Mouse (Mus musculus) erythroid progenitor cell, adult 5-6 weeks (primary cell): ENCODE data around the gene Tbc1d22a. TPM values are rescaled to one million over a fixed set of nuclear protein-coding genes. Genes with fewer than 3 reads are reported as not detected.
A peak's percentile ranks its signal among the peaks of the same experiment; 100 is the strongest.
"Not testable (repeated sequence)": the region's sequence is repeated elsewhere in the genome, so short reads cannot be mapped to it uniquely, and the experiment has no call there.

ENCODE experiments used
- ATAC-seq: replicated peaks from 2 replicates; pipeline ENCODE4 v1.8.0; 2016; ENCODE audit warnings: moderate number of reproducible peaks, mild to moderate bottlenecking, moderate TSS enrichment, inconsistent platforms; ENCODE audit not compliant: poor library complexity, low FRiP score, severe bottlenecking
- total RNA-seq, 2 experiments: library from RNA; stranded (forward) in 1 of 2; stranded (reverse) in 1 of 2; fragments of 150-400 nt in 1 of 2; fragments of 186-747, 209-891 nt in 1 of 2; gene quantifications; 2 replicates each; pipeline versions ENCODE4 v1.2.3 to v1.2.4; 2015 to 2017; ENCODE audit warnings: low replicate concordance in 2 of 2

Gene Tbc1d22a
- total RNA-seq, 2 experiments from 2014 or later: 9.2 to 12.9 TPM

GRCm38 (mm10) chr15:86201095-86201494 is 13.2 kb upstream of the Tbc1d22a start:
- no peak for ATAC-seq

DNA sequence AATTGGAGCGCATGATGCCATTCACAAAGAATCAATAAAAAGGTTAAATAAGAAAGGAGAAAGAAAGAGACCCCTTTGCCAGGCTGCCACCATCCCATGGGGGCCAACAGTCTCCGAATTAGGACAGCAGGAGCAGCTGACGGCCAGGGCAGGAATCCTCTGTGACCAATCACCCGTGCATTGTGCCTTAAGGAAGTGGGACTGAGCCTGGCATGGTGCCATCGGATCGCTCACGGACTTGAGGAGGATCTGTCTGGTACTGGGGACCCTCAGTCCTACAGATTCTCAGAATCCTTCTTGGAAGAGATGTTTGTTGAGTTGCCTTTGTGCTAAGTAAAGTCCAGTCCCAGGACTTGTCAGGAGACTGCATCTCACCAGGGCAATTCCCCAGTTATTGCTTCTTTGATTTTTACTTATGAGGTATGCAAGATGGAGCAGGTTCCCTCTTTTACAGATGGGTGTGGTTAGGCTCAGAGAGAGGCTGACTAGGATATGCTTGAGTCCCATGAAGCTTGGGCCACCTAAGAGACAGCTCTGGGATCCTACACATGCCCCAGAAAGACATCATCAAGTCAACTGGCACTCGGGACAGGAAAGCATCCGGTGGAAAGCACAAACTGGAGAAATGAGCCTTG is 12.4 kb upstream of the Tbc1d22a start:
- no peak for ATAC-seq

GRCm38 (mm10) chr15:86202640-86203039 is 11.6 kb upstream of the Tbc1d22a start:
- no peak for ATAC-seq

DNA sequence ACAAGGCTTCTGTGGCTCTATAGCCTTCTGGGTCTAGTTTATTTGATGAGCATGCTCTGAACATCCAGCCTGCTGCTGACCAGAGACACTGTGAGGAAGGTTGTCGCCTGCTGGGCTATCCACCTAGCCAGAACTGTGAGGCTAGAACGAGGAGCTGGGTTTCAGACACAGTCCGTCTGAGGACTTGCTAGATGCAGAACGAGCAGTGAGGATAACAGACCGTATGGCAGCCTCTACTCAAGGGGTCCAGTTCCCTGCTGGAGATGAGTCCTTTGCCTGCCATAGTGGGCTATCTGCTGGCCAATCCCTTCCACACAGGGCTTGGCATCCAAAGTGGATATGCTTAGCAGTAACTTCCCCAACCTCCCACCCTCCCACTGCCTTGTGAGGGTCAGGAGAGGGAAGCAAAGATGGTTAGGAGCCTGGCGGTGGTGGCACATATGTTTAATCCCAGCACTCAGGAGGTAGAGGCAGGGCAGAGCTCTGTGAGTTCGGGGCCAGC is 10.9 kb upstream of the Tbc1d22a start:
- ATAC-seq: no peak

- ATAC-seq: no peak
Observed at GRCm38 (mm10) chr15:86203942-86204561, 10.2 kb upstream of the Tbc1d22a start.

- peak; percentile 64; the same call in 1 of the 2 replicates for ATAC-seq
Observed at GRCm38 (mm10) chr15:86205300-86205699, 9.0 kb upstream of the Tbc1d22a start.

DNA sequence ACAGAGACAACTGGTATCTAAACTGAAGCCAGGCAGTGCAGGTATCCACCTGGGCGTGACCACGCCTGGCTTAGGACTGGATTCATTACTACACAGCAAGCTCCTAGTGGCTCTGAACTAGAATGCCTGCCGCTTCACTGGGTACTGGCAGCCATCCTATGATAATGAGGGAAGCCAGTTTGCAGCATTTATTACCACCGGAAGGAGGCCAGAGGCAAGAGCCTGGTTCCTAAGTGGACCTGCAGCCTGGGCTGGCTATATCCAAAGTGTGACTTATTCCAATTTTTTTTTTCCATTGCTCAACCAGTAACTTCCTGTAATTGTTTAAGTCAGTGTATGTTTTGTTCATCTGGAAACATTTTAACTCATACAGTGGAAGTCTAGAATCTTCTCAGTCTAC is 7.9 kb upstream of the Tbc1d22a start:
- no peak for ATAC-seq

DNA sequence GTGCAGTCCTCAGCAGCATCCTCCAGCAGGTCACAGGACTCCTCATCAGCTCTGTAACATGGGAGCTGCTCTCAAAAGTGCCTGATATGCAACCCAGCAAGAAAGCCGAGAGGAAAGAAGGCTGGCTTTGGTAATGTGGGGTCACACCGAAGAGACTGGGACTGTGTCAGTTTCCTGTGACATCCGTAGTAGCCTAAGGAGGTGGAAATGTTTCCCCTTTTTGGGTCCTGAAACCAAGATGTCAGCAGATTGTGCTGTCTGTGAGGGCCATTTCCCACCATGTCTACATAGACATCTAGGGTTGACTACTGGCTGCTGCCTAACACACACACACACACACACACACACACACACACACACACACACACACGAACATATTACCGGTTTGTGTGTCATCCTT is 2.1 kb upstream of the Tbc1d22a start:
- not testable (repeated sequence) for ATAC-seq

GRCm38 (mm10) chr15:86214549-86215201 is 416 bp downstream of the Tbc1d22a start:
- peak; percentile 62 for ATAC-seq

GRCm38 (mm10) chr15:86216641-86217040 is 2.4 kb downstream of the Tbc1d22a start:
- ATAC-seq: not testable (repeated sequence)

DNA sequence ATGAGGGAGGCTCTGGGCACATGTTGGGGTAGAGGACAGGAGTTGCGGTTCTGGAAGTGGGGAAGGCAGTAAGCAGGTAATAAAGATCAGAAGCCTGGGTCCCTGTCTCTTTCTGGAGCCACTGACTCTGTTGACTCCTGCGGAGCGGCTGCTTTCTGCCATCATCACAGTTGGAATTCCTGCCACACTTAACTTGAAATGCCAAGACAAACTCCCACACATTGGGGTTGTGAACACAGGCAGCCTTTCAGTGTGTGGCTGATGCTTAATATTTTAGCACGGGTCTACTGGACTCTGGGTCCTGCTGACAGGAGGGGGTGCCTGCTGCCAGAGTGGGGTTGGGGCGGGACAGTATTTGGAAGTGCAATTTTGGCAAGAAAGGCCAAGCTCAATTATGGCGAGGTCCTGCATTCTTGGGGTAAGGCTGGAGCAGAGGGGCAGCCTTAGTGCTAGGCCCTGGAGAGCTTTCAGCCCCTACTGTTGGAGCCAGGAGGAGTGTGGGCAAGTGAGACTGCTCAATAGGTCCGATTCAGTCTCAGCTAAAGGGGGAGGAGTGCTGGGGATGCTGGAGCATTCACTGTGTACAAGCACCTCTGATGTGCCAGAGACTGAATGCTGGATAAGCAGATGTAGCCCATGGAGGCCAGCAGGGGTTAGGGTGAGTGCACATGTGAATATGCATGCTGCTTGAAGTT is 5.4 kb downstream of the Tbc1d22a start:
- ATAC-seq: no peak

DNA sequence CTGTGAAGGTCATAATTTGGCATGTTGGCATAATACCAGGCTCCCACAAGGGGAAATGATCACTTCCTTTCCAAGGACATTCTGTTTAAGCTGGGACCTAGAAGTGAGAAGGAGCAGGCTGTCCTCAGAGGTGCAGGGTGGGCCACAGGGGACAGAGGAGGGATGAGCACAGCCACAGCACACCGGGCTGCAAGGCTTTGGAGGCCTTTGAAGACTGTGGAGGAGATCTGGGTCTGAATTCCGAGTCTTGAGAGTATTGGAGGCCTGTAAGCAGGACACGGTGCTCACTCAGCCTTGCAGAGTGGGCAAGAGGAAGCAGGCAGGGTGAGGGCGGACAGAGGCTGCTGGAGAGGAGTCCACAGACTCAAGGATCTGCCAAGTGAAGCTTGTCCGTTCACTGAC is 6.0 kb downstream of the Tbc1d22a start:
- no peak for ATAC-seq

GRCm38 (mm10) chr15:86220715-86221114 is 6.5 kb downstream of the Tbc1d22a start:
- ATAC-seq: no peak

GRCm38 (mm10) chr15:86221369-86221768 is 7.1 kb downstream of the Tbc1d22a start:
- ATAC-seq: no peak

- not testable (repeated sequence) for ATAC-seq
Observed at GRCm38 (mm10) chr15:86221901-86222300, 7.6 kb downstream of the Tbc1d22a start.

DNA sequence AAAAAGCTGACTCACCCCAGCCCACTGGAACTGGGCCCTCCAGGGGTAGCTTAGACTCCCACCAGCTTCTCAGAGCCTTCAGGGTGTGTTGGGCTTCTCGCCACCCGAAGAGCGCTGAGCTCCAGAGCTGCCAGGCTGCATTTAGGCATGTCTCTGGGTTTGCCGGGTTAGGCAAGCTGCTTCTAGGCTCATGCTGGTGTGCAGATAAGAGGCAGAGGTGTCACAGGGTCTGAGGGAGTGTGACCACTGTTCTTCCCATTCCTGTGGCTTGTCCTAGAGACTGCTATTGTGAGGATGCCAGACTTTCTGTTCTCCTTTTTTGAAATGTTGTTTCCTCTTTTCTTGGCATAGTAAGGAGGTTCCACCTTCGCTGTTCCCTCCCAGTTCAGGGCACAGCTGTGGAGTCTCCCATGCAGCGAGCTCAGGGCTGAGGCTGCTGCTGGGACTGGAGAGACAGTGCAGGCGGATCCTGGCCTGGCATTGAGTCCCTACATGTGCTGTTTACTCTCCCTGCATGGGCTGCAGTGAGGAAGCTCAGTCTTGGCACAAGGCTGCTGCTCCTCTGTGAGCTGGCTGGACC is 10.8 kb downstream of the Tbc1d22a start:
- ATAC-seq: no peak

- ATAC-seq: no peak
Observed at GRCm38 (mm10) chr15:86226221-86226620, 12.0 kb downstream of the Tbc1d22a start.

GRCm38 (mm10) chr15:86226968-86227367 is 12.7 kb downstream of the Tbc1d22a start:
- no peak for ATAC-seq

GRCm38 (mm10) chr15:86228186-86228585 is 13.9 kb downstream of the Tbc1d22a start:
- peak; percentile 75 for ATAC-seq

DNA sequence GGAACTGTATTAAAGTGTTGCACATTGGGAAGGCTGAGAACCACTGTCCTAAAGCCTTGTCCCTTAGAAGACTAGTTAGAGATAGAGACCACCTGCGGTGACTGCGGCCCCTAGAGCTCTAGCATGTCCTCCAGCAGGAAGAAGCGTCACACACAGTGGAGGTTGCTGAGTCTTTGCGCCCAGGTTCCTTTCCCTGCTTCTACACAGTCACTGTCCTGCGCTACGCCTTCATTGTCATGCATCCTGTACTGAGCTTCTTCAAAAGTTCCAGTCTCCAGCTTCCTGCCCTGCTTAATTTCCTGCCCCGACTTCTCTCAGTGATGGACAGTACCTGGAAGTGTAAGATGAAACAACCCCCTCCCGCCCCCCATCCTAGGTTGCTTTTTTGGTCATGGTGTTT is 14.8 kb downstream of the Tbc1d22a start:
- ATAC-seq: no peak
